Mouse (Mus musculus): ENCODE measurements around the gene Gm49388.
"Not testable (repeated sequence)": the region's sequence is repeated elsewhere in the genome, so short reads cannot be mapped to it uniquely, and the experiment has no call there.

Gm49388 gene

DNA sequence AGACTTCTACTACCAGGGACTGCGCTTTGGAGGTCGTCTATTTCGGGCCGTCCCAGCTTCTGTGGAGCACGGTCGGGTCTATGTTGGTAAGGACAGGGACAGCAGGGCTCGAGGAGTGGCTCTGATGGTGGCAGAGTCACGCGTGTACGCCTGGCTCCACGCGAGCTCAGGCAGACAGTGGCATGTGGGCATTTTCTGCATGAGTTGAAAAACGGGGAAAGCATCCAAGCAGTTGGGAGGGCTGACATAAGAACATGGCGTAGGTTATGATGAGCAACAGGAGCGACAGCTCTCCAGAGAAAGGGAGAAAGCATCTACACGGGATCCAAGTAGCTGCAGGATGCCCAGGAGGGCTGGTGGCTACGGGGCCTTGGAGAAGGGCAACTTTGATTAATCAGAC, 16.9 kb downstream of the Gm49388 start:
- DNase-seq (ENCODE audit: low spot score) = no peak

DNA sequence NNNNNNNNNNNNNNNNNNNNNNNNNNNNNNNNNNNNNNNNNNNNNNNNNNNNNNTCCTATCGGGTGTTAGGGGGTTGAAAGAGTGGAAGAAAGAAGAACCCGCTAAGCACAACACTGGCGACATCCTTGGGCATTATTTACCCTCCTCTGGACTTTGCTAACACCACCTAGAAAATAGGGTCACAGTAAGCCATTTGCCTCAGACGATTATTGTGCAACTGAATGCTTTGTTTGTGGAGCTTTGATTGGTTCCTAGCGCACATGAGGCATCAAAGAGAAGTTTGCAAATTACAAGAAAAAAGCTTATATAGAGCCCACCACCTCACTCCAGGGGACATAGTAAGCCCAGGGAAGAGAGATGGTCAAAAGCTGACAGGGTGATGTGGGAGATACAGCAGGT, 23.4 kb downstream of the Gm49388 start:
- DNase-seq (ENCODE audit: low spot score) = no peak

DNA sequence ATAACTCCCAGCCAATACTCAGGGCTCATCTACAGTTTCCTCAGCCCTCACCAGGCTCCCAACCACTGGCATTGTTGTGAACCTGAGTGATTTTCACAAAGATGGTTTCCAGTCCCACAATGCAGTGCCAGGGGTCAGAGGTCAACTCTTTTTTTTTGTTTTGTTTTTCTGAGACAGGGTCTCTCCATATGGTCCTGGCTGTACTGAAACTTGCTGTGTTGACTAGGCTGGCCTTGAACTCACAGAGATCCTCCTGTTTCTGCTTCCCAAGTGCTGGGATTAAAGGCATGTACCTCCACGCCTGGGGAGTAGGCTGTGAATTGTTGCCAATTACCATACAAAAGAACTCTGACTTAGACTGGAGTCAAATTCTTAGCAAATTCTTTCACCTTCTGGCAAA, 24.4 kb downstream of the Gm49388 start:
- no peak for DNase-seq (ENCODE audit: low spot score)

- DNase-seq (ENCODE audit: low spot score) = no peak
Measured at GRCm38 (mm10) chr7:127810650-127811049, 25.2 kb downstream of the Gm49388 start.

DNA sequence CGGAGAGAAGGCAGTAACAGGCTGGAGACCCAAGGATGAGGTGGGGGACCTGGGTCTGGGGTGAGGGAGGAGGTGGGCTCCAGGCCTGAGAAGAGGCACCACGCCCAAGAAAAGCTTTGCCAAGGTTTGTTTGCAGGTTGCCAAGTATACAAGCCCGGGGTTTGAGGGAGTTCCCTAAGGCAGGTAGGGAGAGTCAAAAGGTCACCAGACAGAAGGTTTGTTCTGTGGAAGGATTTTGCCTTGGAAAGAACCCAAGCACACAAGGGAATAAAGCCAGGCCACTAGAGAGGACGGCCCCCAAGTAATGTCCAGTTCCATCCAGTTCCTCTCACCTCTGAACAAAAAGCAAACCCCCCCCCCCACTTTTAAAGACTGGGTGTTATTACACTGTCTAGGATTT, 25.8 kb downstream of the Gm49388 start:
- DNase-seq (ENCODE audit: low spot score) = no peak

- no peak for DNase-seq (ENCODE audit: low spot score)
Measured at GRCm38 (mm10) chr7:127812292-127812691, 26.9 kb downstream of the Gm49388 start.

DNA sequence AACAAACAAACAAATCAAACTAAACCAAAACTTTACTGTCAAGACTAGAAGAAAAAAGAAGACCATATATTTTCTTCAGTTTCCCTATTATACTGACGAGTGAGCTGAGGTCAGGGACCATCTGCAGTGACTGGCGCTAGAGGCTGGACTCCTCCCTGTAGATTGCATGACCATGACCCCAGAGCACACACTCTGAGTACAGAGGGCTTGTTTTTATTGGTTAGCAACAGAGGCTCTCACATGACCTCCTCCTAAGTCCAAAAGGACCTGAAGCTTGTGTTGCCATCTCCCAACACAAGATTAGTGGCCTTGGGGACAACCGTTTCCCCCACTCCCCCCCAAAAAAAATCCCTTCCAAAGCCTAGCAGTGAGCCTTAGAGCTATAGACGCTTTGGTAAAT, 28.4 kb downstream of the Gm49388 start:
- DNase-seq (ENCODE audit: low spot score) = no peak

GRCm38 (mm10) chr7:127814241-127814921, 29.0 kb downstream of the Gm49388 start:
- peak; percentile 35 for DNase-seq (ENCODE audit: low spot score)

DNA sequence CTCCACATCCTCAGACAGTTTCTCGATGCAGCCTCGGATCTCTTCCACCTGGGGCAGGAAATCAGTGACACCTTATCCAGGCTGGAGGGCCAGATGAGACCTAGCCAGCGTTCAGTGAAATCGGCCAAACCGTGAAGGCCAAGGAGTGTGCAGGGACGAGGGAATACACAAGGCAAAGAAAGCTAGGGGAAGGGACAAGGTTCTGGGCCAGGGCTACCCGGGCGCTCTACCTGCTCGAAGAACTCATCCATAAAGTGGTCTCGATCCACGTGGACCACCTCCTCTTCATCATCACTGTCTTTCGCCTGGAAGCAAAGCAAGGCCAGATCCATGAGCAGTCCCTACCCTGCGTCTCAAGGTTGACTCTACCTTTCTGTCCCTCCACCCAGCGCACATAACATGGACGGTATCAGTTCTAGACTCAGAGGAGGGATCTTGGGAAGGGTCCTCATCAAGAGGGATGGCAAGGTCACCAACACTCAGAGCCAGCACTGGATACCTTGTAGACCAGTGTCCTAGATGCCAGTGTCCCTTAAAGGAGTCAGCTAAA, 29.8 kb downstream of the Gm49388 start:
- DNase-seq (ENCODE audit: low spot score) = no peak

DNA sequence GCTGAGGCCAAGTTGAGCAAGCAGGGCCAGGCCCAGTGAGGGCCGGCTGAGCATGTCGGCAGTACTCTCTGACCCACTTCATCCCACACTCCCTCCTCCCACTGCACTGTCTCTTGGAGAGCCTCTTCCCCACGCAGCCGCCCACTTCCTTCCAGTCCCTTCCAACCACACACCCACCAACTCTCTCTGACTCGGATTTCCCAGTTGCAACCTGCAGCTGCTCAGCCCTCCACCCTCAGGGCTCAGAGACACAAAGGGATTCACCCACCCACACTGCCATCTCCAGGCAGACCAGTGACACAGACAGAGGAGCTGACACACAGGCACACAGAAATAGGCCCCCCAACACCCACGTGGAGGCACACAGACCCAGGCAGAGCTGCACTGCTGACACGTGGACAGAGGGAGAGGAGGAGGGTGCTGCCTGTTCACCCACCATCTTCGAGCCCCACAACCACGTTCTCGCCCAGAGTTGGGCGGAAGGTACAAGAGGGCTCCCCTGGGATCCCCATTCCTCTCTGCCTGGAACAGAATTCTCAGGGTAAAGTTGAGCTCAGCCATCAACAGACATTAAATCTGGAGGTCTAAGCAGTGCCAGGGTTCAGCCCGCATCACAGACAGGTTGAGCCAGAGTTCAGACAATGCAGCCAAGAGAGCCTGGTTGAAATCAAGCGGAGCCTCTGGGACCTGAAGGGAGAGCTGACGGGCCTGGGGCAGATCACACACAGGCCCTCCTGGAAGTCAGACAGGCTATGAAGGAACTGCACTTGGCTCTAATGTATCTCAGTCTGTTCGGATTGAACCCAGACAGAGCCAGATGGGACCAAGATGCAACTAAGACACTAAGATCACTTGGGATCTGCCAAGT, 30.8 kb downstream of the Gm49388 start:
- DNase-seq (ENCODE audit: low spot score) = peak; percentile 33

GRCm38 (mm10) chr7:127817053-127817452, 31.6 kb downstream of the Gm49388 start:
- DNase-seq (ENCODE audit: low spot score) = no peak

- DNase-seq (ENCODE audit: low spot score) = no peak
Measured at GRCm38 (mm10) chr7:127817776-127818175, 32.4 kb downstream of the Gm49388 start.

DNA sequence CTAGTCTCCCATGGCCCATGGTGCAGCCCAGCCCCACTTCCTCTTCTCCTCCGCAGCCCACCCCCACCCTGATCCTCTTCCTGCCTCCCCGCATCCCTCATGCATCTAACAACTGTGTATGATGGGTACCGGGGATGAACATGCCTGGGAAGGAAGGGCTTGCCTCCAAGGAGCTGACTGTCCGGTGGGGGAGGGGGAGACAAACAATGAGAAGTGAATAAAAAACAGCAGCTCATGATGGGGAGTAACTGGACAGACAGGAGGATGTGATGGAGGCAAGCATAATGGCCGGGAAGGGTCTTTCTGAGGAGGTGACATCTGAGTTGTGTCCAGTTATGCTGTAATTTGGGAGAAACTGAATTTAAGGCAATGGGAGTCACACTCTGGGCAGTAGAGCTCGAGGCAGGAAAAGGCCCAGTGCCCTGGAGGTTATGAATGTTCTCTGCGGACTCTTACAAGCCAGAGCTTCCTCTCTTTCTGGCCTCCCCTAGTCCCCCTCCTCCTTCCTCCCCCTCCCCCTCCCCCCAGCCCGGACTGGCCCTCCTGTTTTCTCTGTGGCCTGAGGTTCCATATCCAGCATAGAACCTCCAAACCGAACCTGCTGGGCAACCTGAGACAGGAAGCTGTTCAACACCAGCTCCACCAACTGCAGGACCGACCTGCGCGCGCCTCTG, 35.6 kb downstream of the Gm49388 start:
- no peak for DNase-seq (ENCODE audit: low spot score)

DNA sequence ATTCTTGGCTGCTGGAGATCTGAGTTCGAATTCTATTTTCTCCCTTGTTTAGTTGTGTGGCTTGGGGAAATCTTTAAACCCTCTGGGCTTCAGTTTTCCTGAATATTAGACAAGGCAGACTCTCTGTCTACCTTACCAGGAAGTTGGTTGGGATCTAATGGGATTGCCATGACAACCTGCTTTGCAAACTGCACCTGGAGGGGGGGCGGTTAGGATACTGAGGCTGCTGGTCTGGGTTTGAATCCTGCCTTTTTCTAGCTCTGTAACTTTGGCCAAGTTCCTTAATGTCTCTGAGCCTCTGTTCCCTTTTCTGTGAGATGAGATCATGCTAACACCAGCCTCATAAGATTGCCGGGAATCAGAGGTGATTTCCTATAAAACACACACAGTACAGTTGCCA, 37.1 kb downstream of the Gm49388 start:
- DNase-seq (ENCODE audit: low spot score) = no peak

- no peak for DNase-seq (ENCODE audit: low spot score)
Measured at GRCm38 (mm10) chr7:127823236-127824171, 38.1 kb downstream of the Gm49388 start.

DNA sequence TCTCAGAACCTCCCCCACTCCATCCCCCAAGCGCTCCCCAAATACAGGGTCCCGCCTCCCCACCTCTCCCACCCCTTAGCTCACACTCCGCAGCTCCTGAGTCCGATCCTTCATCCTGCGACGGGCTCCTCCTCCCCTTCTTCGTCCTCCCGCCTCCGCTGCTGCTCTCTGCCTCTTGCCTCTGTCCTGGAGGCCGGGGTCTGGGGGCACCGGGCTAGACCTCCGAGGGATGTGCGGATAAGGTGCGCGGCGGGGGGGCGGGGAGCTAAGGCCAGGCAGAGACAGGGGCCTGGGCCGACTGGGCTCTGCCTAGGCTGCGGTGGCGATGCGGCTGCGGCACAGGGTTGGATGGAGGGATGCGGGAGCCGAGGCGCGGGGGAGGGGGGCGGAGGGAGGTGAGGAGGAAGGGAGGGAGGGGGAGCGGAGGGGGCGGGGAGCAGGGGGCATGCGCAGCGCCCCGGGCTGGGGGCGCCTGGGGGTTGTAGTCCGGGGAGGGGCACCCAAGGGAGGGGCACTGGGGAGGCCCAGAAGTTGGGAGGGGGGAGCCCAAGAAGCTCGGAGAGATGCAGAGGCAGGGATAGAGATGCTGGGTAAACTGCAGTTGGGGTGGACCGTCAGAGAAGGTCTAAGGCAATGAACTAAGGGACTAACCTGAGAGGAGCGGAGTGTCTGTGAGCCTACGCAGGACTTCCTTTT, 38.9 kb downstream of the Gm49388 start, which contains the start of the genes Stx4a and Stx1b:
Stx4a (plus strand) TSS at position 119 of the 696 bp plus-strand sequence.
Stx1b (minus strand) TSS at position 374 of the 696 bp plus-strand sequence.
- no peak for DNase-seq (ENCODE audit: low spot score)

DNA sequence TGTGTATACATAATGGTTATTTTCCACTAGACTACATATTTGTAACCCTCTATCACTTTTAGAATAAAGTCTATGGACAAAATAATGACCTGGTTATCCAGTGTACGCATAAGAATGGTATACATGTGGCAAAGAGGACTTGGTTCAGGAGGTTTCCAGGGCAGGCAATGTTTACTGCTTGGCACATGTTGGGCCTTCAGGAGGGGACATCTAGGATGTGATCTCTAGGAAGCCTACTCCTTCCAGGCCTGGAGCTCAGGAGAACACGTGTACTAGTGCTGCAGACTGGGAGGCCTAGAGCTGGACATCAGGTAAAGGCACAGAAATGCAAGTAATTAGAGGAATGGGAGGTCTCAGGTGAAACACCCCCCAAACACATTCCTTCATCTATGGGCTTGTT, 50.1 kb downstream of the Gm49388 start:
- no peak for DNase-seq (ENCODE audit: low spot score)

DNA sequence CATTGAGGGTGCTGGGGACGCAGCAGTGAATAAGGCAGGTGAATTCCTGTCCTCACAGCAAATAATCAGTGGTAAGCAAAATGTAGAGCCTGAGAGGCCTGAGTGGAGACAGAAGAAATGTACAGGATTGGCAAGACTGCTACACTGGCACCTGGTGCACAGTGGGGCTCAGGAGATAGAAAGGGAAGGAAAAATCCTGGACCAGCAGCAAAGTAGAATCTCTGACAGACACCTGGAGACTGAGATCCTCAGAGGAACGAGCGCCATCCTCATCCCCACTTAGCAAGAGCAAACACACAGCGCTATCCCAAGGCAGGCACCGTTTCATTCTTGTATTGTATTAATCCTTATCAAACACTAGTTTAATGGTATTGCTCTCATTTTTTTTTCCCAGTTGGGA, 52.1 kb downstream of the Gm49388 start:
- DNase-seq (ENCODE audit: low spot score) = no peak

DNA sequence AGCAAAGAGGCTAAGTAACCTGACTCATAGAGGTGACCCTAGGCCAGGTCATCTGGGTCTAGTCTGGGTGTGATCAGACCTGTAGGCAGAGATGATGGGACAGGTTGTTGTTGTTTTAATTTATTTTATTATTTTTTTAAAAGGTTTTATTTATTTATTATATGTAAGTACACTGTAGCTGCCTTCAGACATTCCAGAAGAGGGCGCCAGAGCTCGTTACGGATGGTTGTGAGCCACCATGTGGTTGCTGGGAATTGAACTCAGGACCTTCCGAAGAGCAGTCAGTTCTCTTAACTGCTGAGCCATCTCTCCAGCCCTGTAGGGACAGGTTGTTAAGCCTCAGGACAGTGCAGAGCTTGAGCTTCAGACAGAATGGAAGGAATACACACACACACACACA, 52.5 kb downstream of the Gm49388 start:
- DNase-seq (ENCODE audit: low spot score) = not testable (repeated sequence)

DNA sequence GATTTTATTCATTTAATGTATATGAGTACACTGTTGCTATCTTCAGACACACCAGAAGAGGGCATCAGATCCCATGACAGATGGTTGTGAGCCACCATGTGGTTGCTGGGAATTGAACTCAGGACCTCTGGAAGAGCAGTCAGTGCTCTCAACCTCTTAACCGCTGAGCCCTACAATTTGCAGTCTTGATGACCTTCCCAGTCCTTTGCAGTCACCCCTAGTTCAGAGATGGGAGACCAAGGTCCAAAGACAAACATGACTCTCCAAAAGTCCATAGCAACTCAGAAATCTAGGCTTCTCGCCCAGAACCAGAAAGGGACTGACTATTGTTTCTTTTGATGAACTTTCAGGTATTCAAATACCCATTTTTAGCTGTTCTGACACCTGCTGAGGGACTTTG, 54.6 kb downstream of the Gm49388 start:
- DNase-seq (ENCODE audit: low spot score) = not testable (repeated sequence)

DNA sequence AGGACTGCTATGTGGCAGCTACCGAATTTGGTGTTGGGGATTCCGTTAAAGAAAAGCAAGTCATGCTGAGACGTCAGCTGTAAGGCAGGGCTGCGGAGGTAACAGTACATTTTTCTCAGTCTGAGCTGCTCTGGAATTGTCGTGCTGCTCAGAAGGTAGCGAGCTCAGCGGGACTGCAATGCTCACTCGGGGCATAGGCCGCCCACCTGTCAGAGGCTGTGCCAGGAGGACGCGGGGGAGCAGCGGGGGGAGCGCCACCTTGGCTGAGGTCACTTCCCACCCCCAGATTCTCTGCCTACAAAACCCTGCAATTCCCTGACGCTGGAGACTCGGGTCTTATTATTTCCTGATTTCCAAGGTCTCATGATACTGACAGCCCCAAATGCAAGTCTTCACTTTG, 55.5 kb downstream of the Gm49388 start:
- peak; percentile 48 for DNase-seq (ENCODE audit: low spot score)
